Mouse (Mus musculus) liver (tissue): ENCODE data around the gene Hrasls5.

Experiments used
- DNase-seq: peaks from one replicate; pipeline ENCODE4 v3.0.0-alpha.2; 2020; ENCODE audit warnings: mixed read lengths

The Hrasls5 gene

GRCm38 (mm10) chr19:7607690-7608201, 4.6 kb upstream of the Hrasls5 start:
- DNase-seq, result no peak

- DNase-seq, result no peak
Measured at GRCm38 (mm10) chr19:7613151-7613550, 810 bp downstream of the Hrasls5 start.

GRCm38 (mm10) chr19:7616231-7616930, 4.0 kb downstream of the Hrasls5 start:
- DNase-seq, result no peak

- DNase-seq, result no peak
Measured at GRCm38 (mm10) chr19:7617085-7617484, 4.7 kb downstream of the Hrasls5 start.

- peak; percentile 68 for DNase-seq
Measured at GRCm38 (mm10) chr19:7617696-7618095, 5.4 kb downstream of the Hrasls5 start.

GRCm38 (mm10) chr19:7633021-7633420, 20.7 kb downstream of the Hrasls5 start:
- DNase-seq, result no peak

- no peak for DNase-seq
Measured at GRCm38 (mm10) chr19:7633786-7634185, 21.4 kb downstream of the Hrasls5 start.

GRCm38 (mm10) chr19:7648913-7649666, 36.7 kb downstream of the Hrasls5 start:
- no peak for DNase-seq

- no peak for DNase-seq
Measured at GRCm38 (mm10) chr19:7672033-7672432, 59.7 kb downstream of the Hrasls5 start.

GRCm38 (mm10) chr19:7687988-7688387, 75.6 kb downstream of the Hrasls5 start:
- DNase-seq, result no peak
